Mouse (Mus musculus) T-helper 17 cell (primary cell): ENCODE data around the gene Nfkbia.

Source experiments
- in situ Hi-C, 2 experiments: fragments of 300-600 bp; cut with MboI, MseI; formaldehyde crosslinking; loops; 1 replicate in 1 of 2; 2 replicates in 1 of 2; pipeline ENCODE4 v1.15.1; 2025; ENCODE audit warnings: high pct_unique_total_duplicates in 2 of 2

Nfkbia gene

GRCm38 (mm10) chr12:55467331-55468180 is 24.9 kb downstream of the Nfkbia start:
- in situ Hi-C loops = no loop called here

- in situ Hi-C loops = no loop called here
These were observed 25.6 kb downstream of the Nfkbia start for GRCm38 (mm10) chr12:55466816-55467215.

DNA sequence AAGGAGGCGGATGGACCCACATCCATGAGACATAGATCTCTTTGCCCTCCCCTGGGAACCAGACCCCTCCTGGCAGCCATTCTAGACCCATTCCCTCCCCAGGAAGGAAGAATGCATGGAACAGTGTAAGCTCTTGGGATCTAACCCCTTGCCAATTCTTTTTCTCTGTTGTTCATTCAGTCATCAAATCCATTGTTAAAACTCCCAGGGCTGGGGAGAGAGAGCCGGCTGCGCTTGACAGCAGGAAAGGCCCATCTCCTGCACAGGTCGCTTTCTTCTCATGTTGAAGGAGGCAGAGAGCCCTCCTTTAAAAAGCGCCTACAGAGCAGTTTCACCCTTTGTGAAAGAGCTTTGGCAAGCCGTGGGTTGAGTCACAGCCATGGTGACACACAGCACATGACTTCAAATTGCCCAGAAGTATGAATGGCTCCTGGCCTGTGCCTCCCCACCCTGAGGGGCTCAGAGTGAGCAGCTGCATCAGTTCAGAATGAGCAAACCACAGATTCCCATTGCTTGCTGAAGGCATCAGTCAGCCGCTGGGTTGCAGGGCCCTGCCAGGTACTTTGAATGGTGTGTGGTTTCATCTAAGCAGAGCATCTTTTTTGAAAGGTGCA is 26.3 kb downstream of the Nfkbia start:
- in situ Hi-C loops = no loop called here

DNA sequence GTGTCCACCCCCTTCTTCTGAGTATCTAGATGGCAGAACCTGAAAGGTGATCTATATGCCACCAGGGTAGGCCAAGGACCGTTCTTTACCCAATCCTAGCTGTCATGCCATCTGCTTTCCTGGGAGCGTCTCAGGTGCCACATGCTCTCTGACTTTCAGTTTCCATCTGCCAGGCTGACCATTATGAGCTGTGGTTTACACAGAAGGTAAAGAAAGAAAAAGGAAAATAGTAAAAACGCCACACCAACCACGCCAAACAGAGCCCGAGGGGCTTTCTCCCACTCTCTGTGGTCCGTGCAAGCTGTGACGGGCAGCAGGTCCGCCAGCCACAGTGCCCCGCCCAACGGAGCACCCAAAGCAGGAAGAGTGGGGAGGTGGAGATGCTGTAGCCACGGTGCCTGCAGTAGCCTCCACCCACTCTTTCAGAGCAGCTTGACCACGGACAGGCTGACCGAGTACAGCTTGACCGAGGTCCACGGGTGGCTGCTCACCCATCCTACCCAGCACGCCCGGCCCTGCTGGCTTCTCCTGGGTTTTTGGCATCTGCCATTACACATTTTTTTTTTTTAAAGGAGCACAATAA is 27.0 kb downstream of the Nfkbia start:
- in situ Hi-C loops = no loop called here

- in situ Hi-C loops = no loop called here
These were observed 27.5 kb downstream of the Nfkbia start for GRCm38 (mm10) chr12:55464846-55465361.

GRCm38 (mm10) chr12:55463992-55464845 is 28.2 kb downstream of the Nfkbia start:
- in situ Hi-C loops = no loop called here

DNA sequence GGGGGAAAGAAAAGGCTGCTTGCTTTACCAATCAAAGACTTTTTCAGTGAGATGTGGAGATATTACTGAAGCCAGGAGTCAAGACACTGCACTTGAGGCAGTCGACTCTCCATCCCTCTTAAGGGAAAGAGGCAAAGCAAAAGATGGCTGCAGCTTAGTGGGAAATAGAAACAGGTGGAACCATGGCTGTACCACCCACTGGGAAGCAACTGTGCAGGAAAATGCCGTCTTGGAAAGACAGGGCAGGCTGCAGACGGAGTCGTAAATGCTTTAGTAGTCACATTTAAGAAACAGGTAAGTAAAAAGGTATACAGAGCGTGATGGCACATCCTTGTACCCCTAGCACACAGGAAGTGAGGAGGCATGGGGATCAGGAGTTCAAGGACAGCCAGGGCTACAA is 29.4 kb downstream of the Nfkbia start:
- in situ Hi-C loops = no loop called here

- in situ Hi-C loops = no loop called here
These were observed 30.0 kb downstream of the Nfkbia start for GRCm38 (mm10) chr12:55462456-55462855.

DNA sequence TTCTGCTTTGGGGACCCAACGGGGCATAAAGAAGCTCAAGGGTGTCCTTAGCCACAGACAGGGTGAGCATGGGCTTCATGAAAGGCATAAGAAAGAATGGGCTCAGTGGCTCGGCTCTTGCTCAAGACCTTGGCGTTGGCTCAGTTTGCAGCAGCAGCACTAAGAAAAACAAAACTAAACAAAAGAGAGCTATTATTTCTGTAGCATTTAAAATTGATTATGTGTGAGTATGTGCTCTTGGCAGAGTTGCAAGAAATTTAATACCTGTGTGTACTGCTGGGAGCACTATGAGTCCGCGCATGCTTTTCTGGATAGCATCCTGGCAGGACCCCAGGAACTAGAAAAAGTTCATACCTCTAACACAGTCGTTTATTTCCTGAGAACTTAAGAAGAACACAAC is 30.7 kb downstream of the Nfkbia start:
- in situ Hi-C loops = no loop called here

GRCm38 (mm10) chr12:55460900-55461299 is 31.5 kb downstream of the Nfkbia start:
- in situ Hi-C loops = no loop called here

DNA sequence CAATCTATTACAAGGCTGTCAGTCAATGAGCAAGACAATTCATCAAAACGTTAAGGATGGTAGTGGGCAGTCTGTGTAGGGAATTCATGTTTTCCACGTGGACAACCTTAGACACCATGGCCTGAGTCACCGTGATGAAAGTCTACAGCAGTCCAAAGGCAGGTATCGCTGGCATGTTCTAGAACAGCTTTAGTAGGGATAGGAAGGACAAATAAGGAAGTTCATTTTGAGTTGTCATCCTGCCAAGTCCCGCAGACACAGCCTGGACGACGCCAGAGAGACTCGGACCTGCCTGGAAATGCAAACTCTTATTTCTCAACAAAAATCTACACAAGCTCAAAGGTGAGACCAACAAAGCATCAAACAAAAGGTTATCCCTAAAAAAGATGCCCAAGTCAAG is 32.7 kb downstream of the Nfkbia start:
- in situ Hi-C loops = no loop called here

GRCm38 (mm10) chr12:55456893-55457292 is 35.6 kb downstream of the Nfkbia start:
- in situ Hi-C loops = no loop called here

DNA sequence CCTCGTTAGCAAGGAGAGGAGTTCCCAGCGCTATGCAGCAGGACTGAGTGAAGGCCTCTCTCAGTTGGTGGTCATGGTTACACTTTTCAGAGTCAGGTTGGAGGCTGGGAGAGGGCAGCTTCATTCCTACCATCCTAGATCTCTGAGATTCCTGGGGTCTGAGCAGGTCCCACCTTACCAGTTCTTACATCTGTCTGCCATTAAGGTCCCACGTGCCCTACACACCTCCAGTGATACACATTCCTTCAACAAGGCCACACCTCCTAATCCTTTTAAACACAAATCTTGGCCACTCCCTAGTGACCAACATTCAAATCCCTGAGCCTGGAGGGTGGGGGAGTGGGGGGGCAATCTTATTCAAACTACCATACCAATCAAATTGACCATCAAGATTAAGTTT is 36.3 kb downstream of the Nfkbia start:
- in situ Hi-C loops = no loop called here

DNA sequence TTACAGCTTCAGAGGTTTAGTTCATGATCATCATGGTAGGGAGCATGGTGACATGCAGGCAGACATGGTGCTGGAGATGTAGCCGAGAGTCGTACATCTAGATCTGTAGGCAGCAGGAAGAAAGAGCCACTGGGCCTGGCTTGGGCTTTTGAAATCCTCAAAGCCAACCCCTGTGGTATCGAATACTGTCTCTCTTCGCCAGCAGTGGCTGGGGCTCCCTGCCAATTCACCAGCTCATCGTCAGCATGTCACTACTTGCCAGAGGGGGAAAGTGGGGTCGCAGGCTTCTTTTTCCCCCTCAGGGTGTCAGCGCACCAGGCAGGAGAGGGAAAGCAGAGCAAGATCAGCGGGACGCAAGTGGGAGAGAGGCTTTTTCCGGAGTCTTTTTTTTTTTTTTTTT is 37.2 kb downstream of the Nfkbia start:
- in situ Hi-C loops = no loop called here

- in situ Hi-C loops = no loop called here
These were observed 38.5 kb downstream of the Nfkbia start for GRCm38 (mm10) chr12:55453924-55454323.

- in situ Hi-C loops = no loop called here
These were observed 39.6 kb downstream of the Nfkbia start for GRCm38 (mm10) chr12:55452839-55453238.

DNA sequence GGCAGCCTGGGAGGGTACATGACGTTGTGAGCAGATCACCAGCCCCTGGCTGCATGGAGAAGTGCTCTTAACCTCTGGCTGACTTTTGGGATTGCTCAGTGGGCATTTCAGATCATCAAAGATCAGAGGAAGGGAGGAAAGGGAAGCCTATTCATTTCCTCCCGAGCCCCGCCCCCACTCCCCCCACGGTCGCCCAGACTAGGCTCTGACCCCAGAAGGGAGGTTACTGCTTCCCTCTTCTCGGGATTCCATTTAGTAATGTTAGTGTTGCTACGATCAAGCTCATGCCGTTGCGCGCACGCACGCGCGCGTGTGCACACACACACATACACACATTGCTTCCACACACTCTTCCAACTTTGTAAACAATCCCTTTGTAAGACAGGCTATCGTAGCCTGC is 42.0 kb downstream of the Nfkbia start:
- in situ Hi-C loops = no loop called here

- in situ Hi-C loops = no loop called here
These were observed 43.4 kb downstream of the Nfkbia start for GRCm38 (mm10) chr12:55449048-55449447.

DNA sequence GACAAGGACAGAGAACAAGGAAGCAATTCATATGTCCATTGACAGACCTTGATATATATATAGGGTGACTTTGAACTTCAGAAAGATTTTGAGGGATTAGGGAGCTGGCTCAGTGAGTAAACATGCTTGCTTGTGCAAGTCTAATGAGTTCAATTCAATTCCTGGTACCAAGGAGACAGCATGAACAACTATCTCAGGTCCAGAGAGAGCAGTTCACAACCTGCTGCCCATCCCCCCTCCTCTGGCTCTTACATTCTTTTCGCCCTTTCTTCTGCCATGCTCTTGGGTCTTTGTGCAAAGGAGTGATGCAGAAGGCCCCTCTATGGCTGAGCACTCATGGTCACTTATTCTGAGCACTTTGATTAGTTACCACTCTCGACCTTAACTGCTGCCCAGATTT is 44.0 kb downstream of the Nfkbia start:
- in situ Hi-C loops = no loop called here

DNA sequence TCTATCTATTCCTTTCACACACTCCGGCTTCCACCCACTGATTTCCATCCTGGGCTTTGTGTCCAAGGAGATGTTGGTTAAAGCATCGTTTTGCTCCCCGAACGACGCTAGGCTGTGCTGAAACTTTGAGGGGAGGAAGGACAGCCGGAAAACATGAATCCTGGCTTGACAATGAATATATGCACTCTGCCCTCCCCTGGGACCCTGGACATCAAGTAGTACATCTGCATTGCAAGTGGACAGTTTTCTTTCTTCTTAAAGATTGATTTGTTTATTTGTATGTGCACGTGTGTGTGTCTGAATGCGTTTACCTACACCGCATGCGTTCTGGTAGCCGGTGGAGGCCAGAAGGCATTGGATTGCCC is 45.1 kb downstream of the Nfkbia start:
- in situ Hi-C loops = no loop called here

DNA sequence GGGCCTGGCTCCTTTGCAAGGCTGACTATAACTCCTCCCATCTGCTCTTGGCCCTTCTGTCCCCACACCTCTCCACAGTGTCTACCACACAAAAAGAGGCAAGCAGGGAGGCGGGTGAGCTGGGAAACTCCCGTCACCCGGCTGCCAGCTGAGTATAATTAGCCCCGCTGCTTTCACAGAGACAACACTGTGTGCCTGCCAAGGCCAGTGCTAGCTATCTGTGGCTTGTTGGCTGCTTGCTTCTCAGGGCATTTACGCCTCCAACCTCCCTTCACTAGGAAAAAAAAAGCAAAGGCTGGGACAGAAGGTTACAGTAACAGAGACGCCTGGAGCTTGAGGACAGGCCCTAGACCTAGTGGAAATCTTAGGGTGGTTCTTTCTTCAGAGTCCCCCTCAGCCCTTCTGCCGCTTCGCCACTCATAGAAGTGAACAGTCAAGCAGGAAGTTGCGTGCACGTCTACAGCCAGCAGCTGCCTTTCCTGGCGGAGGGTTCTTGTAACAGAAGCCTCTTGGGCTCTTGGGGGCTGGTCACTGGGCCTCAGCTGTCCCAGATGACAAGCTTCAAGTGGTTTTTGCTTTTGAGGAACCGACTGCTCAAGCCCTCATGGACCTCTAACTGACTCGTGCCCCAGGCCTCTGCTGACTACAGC is 45.6 kb downstream of the Nfkbia start:
- in situ Hi-C loops = no loop called here
